Mouse (Mus musculus) regulatory T cell (primary cell): ENCODE data around the gene Gm17490.

Experiments
- in situ Hi-C: fragments of 300-600 bp; cut with MboI, MseI; formaldehyde crosslinking; loops from one replicate; pipeline ENCODE4 v1.15.1; 2025; ENCODE audit warnings: high pct_unique_total_duplicates

The Gm17490 gene

GRCm38 (mm10) chr2:11625890-11626289 lies at the start of gene Gm17490:
Gene Gm17490, minus strand, starts transcription at chr2:11626264.
- in situ Hi-C loops, result no loop called here

DNA sequence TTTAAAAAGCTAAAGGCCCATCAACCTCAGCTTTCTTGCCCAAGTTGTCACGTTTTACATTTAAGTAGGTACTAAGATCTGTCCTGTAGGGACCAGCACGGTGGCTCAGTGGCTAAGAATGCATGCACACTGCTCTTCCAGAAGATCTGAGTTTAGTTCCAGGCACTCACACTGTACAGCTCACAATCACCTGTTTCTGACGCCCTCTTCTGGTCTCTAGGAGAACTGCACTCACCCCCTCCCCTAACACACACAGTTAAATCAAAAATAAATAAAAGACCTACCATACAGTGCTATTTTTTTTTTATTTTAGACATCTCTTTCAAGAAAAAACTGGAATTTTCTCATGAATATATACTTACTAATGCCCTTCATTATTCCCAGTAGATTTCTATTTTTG lies 46.1 kb upstream of the Gm17490 start:
- in situ Hi-C loops, result no loop called here

GRCm38 (mm10) chr2:11665326-11665725 lies 39.3 kb upstream of the Gm17490 start:
- in situ Hi-C loops, result no loop called here

GRCm38 (mm10) chr2:11664806-11665205 lies 38.7 kb upstream of the Gm17490 start:
- in situ Hi-C loops, result loop anchor here (5.0 kb wide), 1 partner anchor 78 kb away; no protein-coding TSS in a partner anchor

- in situ Hi-C loops, result loop anchor here (5.0 kb wide), 1 partner anchor 77 kb away; no protein-coding TSS in a partner anchor
Measured at GRCm38 (mm10) chr2:11664367-11664766, 38.3 kb upstream of the Gm17490 start.

DNA sequence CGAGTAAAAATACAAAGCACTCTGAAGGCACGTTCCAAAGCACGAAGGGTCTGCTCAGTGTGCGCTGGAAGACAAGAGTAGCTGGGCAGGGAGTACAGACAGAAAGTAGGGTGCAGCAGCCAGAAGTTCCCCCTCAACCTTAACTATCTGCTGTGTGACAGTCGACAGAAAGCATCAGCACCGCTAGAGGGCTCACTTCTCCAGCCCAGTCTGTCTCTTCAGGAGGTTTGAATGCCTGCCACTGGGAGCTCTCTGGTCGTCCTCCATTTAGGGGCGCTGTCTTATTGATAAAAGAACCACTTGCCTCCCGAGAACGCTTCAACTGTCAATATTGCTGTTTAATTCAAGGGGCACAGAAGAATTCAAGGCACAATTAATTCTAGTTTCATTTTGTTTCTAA lies 37.9 kb upstream of the Gm17490 start:
- in situ Hi-C loops, result loop anchor here (5.0 kb wide), 1 partner anchor 77 kb away; no protein-coding TSS in a partner anchor

DNA sequence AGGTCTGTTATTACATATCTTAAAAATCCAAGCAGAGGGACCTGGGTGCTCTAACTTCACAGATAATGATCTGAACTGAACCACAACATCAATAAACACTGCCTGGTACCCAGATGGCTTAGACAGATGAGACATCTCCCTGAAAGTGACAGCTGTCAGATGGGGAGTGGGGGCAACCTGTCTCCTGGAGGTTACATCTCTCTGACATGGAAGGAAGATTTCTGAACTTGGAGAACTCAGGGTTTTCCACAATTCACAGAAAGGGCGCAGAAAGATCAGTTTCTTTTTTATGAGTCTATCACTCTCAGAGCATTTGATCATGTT lies 36.8 kb upstream of the Gm17490 start:
- in situ Hi-C loops, result loop anchor here (5.0 kb wide), 1 partner anchor 76 kb away; no protein-coding TSS in a partner anchor

DNA sequence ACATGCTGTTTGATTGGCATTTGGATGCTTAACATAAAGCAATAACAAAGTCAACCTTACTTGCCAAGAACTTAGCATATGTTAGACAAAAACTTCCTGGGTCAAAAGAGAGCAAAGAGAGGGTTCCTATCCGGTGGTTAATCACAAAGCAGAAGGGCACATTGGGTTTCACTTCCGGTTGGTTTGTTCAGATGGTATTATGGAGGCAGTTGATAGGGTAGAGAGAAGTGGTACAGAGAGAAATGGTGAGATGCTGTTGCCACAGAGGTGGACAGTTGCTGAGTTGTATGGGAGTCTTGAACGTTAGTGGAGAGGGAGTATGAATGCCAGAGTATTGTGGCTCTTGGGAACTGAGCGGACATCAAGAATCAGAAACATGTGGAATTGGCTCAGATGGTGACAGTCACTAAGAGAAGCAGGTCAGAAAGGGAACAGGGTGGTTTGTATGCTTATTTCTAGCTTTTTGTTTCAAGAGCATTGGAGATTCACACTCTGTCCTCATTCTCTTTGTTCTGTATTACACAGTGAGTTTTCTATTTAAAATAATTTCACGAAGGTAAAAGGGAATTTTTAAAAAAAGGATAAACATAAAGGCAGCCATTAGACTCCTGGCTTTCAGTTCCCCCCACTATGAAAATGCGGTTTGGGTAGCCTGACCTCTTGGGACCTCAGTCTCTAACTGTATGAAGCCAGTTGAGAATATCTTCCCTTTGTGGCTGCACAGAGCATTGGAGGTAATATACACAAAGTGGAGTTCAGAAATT lies 36.3 kb upstream of the Gm17490 start:
- in situ Hi-C loops, result loop anchor here (5.0 kb wide), 1 partner anchor 75 kb away; no protein-coding TSS in a partner anchor

DNA sequence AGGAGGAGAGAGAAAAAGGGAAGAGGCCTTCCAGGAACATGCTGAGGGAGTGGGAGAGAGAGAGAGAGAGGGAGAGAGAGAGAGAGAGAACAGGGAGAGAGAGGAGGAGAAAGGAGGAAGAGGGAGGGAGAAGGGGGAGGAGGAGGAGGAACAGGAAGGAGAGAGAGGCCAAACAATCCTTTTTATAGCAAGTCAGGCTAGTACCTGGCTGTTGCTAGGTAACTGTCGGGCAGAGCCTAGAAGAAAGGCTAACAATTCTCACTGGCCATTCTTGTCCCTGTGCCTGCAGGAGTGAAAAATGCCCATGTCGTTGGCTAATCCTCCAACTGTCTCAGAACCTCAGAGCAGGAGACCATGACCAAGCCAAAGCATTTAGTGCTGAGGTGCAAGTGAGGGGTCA lies 33.2 kb upstream of the Gm17490 start:
- in situ Hi-C loops, result no loop called here

DNA sequence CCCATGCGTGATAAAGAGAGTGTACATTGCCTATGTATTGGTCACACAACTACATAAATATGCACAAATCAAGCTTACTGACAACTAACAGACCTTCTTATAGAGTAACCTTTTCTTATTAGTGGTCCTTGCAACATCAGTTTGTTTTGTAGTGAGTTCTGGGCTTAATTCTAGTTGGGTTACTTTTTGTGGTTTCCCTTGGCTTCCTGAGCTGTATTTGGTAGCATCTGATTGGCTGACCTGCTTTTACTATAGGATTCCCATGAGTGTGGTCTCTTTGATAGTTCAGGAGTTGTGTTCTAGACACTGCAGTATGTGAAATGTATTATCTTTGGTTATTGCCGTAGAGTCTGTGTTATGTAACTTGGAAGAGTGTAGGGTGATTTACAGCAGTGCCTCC lies 31.5 kb upstream of the Gm17490 start:
- in situ Hi-C loops, result no loop called here

DNA sequence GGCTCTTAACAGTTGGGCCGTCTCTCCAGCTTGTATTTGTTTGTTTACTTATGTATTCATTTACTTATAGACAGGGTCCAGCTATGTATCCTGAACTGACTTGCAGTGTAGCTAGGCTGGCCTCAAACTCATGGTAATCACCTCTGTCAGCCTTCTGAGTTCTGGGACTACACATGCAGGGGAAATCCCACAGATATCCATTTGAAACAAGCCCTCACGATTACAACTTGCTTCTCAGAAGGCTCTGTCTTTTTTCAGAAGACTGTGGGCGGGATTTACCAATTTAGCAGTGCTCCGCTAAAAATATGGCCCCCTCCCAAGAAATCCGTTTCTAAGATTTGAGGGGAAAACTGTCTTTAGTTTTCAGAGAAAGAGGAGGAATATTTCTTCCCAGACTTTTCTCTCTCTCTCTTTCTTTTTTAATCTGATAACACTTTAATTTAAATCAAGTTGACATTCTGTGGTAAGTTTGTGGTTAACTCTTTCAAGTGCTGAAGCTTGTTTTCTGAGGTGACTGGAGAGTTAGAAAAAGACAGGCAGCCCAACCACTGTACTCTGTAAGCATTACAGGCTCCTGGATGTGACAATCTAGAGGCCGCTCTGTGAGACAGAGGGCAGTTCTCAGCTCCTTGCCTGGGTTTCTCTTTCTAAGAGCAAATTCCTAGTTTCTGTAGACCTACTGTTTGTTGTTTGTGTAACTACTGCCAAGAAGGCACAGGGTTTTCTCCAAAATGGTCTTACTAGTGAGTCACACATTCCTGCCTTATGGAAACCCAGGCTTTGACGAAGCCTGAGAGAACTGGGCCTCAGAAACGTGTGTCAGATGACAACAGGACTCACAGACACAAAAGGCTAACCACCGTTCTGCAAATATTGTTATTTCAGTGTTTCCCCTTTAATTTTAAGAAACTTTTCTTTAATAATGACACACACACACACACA lies 29.2 kb upstream of the Gm17490 start:
- in situ Hi-C loops, result no loop called here

GRCm38 (mm10) chr2:11653780-11654179 lies 27.7 kb upstream of the Gm17490 start:
- in situ Hi-C loops, result no loop called here

- in situ Hi-C loops, result no loop called here
Measured at GRCm38 (mm10) chr2:11653330-11653729, 27.3 kb upstream of the Gm17490 start.

DNA sequence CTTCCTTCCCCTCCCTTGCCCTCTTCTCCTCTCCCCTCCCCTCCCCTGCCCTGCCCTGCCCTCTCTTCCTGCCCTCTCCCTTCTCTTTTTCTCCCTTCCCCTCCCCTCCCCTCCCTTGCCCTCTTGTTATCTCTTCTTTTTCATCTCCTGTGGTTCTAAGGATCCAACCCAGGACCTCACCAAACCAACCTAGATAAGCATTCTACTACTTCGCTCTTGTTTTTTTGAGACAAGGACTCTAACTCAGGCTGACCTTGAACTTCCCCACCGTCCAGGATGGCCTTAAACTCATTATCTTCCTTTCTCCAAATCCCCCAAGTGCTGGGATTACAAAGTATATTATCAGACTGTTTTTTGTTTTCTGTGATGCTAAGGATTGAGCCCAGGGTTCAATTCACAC lies 26.7 kb upstream of the Gm17490 start:
- in situ Hi-C loops, result no loop called here

GRCm38 (mm10) chr2:11652196-11652595 lies 26.1 kb upstream of the Gm17490 start:
- in situ Hi-C loops, result no loop called here

DNA sequence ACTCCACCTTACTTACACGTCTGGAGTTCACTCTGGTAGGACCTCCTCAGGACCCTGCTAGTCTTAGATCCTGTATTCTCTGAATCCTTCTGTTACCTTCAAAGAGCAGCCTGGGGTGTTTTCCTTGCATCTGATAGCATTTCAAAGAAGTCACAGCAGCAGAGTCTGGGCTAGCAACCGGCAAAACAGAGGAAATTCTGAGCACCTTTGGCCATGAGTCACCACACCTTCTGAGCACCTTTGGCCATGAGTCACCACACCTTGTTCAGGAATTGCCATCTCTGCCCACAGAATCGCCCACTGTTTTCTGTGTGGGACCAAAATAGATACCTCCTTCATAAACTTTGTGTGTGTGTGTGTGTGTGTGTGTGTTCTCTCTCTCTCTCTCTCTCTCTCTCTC lies 25.4 kb upstream of the Gm17490 start:
- in situ Hi-C loops, result no loop called here

GRCm38 (mm10) chr2:11645297-11645696 lies 19.2 kb upstream of the Gm17490 start:
- in situ Hi-C loops, result loop anchor here (10.0 kb wide), 1 partner anchor 470 kb away; the partner anchor contains the start of gene Prkcq

- in situ Hi-C loops, result loop anchor here (5.0 to 10.0 kb wide), 2 partner anchors 37 to 469 kb away; partner anchors contain the start of gene Prkcq
Measured at GRCm38 (mm10) chr2:11644057-11644456, 18.0 kb upstream of the Gm17490 start.

DNA sequence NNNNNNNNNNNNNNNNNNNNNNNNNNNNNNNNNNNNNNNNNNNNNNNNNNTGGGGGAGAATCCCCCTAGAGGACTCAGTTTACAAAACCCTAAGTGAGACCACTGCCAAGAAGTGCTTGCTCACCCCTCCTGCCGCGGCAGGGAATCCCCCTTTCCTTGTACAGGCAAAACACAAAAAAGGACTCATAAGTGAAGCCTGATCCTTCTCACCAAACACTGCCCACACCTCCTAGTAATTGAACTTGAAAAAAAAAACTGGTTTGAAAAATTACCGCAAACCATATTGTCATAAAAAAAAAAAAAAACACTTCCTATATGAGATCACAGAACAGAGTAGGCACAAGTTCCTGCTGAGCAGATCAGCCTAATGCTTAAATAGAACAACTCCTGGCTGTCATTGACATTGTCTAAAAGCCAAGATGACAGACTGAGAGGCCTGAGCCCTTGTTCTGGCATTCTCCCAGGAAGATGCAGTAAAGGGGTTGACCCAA lies 16.4 kb upstream of the Gm17490 start, which contains the start of gene Il2ra:
Gene Il2ra (plus strand): TSS at position 357 of the 491 bp plus-strand sequence.
- in situ Hi-C loops, result loop anchor here (5.0 to 10.0 kb wide), 2 partner anchors 35 to 468 kb away; partner anchors contain the start of gene Prkcq

- in situ Hi-C loops, result loop anchor here (10.0 kb wide), 1 partner anchor 1928 kb away; no protein-coding TSS in a partner anchor
Measured at GRCm38 (mm10) chr2:11637115-11637514, 11.1 kb upstream of the Gm17490 start.

- in situ Hi-C loops, result loop anchor here (10.0 kb wide), 1 partner anchor 1929 kb away; no protein-coding TSS in a partner anchor
Measured at GRCm38 (mm10) chr2:11636138-11636480, 10.0 kb upstream of the Gm17490 start.
